Mouse (Mus musculus) liver, postnatal 0 days (tissue): ENCODE measurements at regions not wholly inside any gene's neighbourhood (a gene's known extent, or its start where the extent isn't known, plus 50 kb on each side); places are given as distances from the start of the nearest gene placed in this dataset.

Source experiments
- CTCF ChIP-seq: sonication (generic); IDR thresholded peaks from 2 replicates; pipeline ENCODE4 v1.5.1; 2016; ENCODE audit warnings: antibody characterized with exemption, low read depth
- EP300 ChIP-seq: IDR thresholded peaks from 2 replicates; pipeline ENCODE4 v1.6.1; 2016; ENCODE audit warnings: antibody characterized with exemption, low read depth, mild to moderate bottlenecking

DNA sequence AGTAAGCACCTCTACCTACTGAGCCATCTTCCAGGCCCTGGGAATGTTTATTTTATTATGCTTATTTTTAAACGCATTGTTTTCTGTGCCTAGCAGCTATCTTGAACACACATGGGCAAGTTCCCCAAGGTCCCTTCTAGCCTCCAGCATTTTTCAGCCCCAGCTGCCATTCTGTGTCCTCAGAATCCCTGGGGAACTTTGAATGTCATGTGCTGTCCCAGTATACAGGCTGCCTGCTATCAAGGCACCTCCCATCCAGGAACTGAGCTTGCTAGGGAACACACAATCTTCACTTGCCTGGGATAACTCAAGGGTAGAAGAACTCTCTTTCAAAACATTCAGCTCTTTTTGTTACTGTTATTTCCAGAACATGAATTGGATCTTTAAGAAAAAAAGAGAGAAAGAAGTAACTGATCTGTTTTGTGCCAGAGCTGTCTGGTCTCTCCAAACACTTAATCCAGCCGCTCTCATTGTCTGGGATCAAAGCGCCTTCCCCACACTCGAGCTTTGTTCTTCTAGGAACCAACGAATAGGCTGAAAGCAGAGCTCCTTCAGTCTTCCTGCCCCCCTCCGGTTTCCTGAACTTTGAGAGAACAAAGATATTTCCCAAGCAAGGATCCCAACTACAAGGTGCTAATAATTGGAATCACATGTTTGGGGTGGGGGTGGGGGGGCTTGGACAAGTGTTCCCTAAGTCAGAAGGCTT, 657.1 kb upstream of the Cdh11 start:
- TF ChIP-seq CTCF (no peak), EP300 (no peak)
